Mouse (Mus musculus) embryonic facial prominence, embryonic 14.5 days (tissue): ENCODE data around the gene Sco1. TPM values are rescaled to one million over a fixed set of nuclear protein-coding genes. Genes with fewer than 3 reads are reported as not detected.

Experiments used
- ATAC-seq: fragments of 200-750 bp; cut with Nextera tagmentation; 2 replicates; pipeline ENCODE4 v1.8.0; 2017; ENCODE audit warnings: low read depth, moderate number of reproducible peaks, moderate TSS enrichment
- DNase-seq: peaks from one replicate; pipeline ENCODE4 v3.0.0-alpha.2; 2015; ENCODE audit warnings: low spot score
- H3K27ac ChIP-seq: fragments of 300-500 bp; sonication (generic); replicated peaks from 2 replicates; pipeline ENCODE4 v1.5.1; 2014; ENCODE audit warnings: low read depth, mild to moderate bottlenecking, low read length, moderate library complexity
- H3K27me3 ChIP-seq: fragments of 300-500 bp; sonication (generic); replicated peaks from 2 replicates; pipeline ENCODE4 v1.6.1; 2014; ENCODE audit warnings: low read length; ENCODE audit not compliant: control insufficient read depth, insufficient read depth
- H3K36me3 ChIP-seq: fragments of 300-500 bp; sonication (generic); 2 replicates; pipeline ENCODE4 v1.6.1; 2014; ENCODE audit warnings: low read length, mixed read lengths; ENCODE audit not compliant: control insufficient read depth, insufficient read depth
- H3K4me1 ChIP-seq: fragments of 300-500 bp; sonication (generic); 2 replicates; pipeline ENCODE4 v1.6.1; 2014; ENCODE audit warnings: antibody characterized with exemption, low read length; ENCODE audit not compliant: control insufficient read depth, insufficient read depth
- H3K4me2 ChIP-seq: fragments of 300-500 bp; sonication (generic); 2 replicates; pipeline ENCODE4 v1.6.1; 2014; ENCODE audit warnings: low read depth, mild to moderate bottlenecking, low read length, moderate library complexity, mixed read lengths
- H3K4me3 ChIP-seq: fragments of 300-500 bp; sonication (generic); 2 replicates; pipeline ENCODE4 v1.5.1; 2014; ENCODE audit warnings: low read depth, mild to moderate bottlenecking, low read length
- H3K9ac ChIP-seq: fragments of 300-500 bp; sonication (generic); 2 replicates; pipeline ENCODE4 v1.6.1; 2014; ENCODE audit warnings: low read depth, mild to moderate bottlenecking, low read length, moderate library complexity, mixed read lengths
- H3K9me3 ChIP-seq: fragments of 300-500 bp; sonication (generic); 2 replicates; pipeline ENCODE4 v1.6.1; 2016; ENCODE audit warnings: low read length; ENCODE audit not compliant: control insufficient read depth
- WGBS: fragments of 180-500 bp; shearing (Covaris S2); extraction: QIAGEN DNeasy Blood & Tissue Kit; methylation state at CpG from one replicate; pipeline ENCODE4 v1.1.7; 2014; 5-methylcytosine and 5-hydroxymethylcytosine counted together
- polyA plus RNA-seq: library from polyadenylated mRNA; unstranded; fragments of >200 nt; fragmentation: Nextera tagmentation; extraction: Ambion mirVana; gene quantifications from 2 replicates; pipeline ENCODE4 v1.2.1, GENCODE M21; 2014

Gene Sco1
- 13.4 and 14.9 TPM in 2 replicates for polyA plus RNA-seq

DNA sequence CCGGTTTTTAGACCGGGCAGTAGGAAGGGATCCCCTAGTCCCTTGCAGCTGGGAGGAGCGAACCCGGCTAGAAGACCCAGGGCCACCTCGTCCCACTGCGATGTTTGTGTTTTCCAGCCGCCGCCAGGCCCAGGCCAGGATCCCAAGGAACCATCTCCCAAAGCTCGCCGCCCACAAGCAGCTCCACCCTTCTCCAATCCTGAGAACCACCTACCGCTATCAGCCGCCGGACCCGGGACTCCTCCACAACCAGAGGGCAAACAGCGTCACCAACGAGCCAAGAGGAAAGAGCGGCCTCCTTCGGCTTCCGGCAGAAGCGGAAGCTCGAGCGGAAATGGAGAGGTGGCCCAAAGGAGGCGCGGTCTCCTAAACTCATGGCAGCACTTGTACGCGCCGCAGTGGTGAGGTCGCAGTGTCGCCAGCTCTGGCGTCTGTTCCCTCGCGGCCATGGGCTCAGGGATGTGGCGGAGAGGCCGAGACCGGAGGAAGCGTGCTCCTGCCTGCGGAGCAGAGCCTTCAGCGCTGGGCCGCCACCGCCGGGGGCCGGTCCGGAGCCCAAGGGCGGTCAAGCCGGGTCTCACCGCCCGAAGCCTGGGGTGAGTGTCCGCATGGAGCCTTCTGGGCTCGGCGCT lies at the start of gene Sco1, which contains the start of gene Adprm:
Gene Sco1, plus strand, starts transcription at position 350 of the 632 bp plus-strand sequence.
Gene Adprm, minus strand, starts transcription at position 274 of the 632 bp plus-strand sequence.
- peaks cover 12% of the 10 kb centered on the region for H3K4me1 ChIP-seq
- H3K36me3 ChIP-seq: peaks cover 37% of the 10 kb centered on the region
- under 1% methylated on average over 35 of the region's 50 CpGs for WGBS
- peak within 1 kb of the TSS; percentile 69 for H3K4me2 ChIP-seq
- peak within 1 kb of the TSS; percentile 87 for H3K9ac ChIP-seq
- DNase-seq (peak; percentile 96), ATAC-seq (peak; percentile 94)
- peak within 1 kb of the TSS; percentile 81 for H3K27ac ChIP-seq
- H3K9me3 ChIP-seq: no peaks in the 10 kb centered on the region
- H3K4me3 ChIP-seq: peak within 1 kb of the TSS; percentile 99
- H3K27me3 ChIP-seq: no peaks in the 10 kb centered on the region

DNA sequence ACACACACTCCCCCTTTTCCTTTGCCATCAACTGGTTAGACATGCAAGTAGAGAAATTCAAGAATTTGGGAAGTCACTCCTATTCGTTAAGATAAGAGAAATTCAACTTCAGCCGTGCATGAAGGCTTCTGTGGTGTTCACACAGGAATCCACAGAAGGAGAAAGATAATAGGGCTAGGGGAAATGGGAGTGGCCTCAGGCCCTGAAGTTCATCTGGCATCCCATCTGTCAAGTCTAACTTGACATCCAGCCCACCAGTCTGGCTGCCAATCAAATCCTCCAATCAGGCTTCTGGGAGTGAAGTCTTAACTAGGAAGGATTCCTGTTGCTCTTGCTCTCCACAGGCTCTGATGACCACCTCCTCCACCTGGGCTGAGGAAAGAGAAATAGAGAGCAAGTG lies 49.6 kb upstream of the Sco1 start:
- Histone ChIP-seq H3K4me2 (no peak overlapping the region), H3K4me3 (no peak overlapping the region), H3K9ac (no peak overlapping the region), H3K4me1 (peaks cover 5% of the 10 kb centered on the region; the same call in 1 of the 2 replicates), H3K27ac (no peak overlapping the region), H3K27me3 (no peaks in the 10 kb centered on the region), H3K9me3 (no peaks in the 10 kb centered on the region), H3K36me3 (no peaks in the 10 kb centered on the region)
- ATAC-seq (no peak), DNase-seq (no peak)
- 77% methylated on average over 2 of the region's 2 CpGs for WGBS

DNA sequence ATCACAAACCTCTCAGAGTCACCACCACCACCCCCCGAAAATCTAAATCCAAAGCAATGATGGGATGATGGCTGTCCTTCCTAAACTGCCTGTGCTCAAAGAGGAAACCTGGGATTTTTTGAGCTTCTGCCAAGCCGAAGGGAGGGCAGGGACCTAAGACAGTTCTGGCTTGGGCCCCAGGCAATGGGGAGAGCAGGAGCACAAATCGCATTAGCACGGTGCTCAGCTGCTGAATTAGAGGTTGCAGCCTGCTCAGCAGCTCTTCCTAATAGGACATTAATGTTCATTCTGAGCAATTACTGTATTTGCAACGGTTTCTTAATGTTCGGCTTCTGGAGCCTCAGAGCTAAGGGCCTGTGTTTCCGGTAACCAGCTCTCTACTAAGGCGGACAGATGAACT lies 44.5 kb upstream of the Sco1 start:
- Histone ChIP-seq H3K27me3 (no peaks in the 10 kb centered on the region), H3K4me2 (no peak overlapping the region), H3K27ac (no peak overlapping the region), H3K4me3 (no peak overlapping the region), H3K9ac (no peak overlapping the region), H3K4me1 (no peaks in the 10 kb centered on the region; the same call in 1 of the 2 replicates), H3K9me3 (no peaks in the 10 kb centered on the region), H3K36me3 (no peaks in the 10 kb centered on the region)
- ATAC-seq (peak; percentile 67), DNase-seq (peak; percentile 63)
- 45% methylated on average over 8 of the region's 8 CpGs for WGBS

DNA sequence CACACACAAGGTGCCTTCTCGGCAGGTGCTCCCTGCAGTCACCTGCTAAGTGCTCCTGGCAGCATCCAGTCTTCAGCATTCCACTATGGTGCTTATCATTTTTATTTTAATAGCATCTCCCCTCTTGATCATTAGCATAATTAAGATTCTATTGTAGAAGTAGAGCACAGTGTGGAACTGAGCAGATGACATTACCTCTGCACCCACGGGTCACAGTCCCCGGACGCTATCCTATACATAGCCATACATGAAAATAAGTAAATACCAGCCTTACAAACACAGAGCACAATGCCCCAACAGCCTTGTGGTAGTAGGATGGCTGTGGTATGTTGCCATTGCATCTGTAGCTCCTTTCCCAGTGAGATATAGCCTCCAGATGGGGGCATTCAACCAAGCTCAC lies 43.9 kb upstream of the Sco1 start:
- Histone ChIP-seq H3K27ac (no peak overlapping the region), H3K9ac (no peak overlapping the region), H3K4me1 (no peaks in the 10 kb centered on the region; the same call in 1 of the 2 replicates), H3K27me3 (no peaks in the 10 kb centered on the region), H3K4me3 (no peak overlapping the region), H3K36me3 (no peaks in the 10 kb centered on the region), H3K9me3 (no peaks in the 10 kb centered on the region), H3K4me2 (no peak overlapping the region)
- 89% methylated on average over 4 of the region's 4 CpGs for WGBS
- ATAC-seq (no peak), DNase-seq (no peak)

DNA sequence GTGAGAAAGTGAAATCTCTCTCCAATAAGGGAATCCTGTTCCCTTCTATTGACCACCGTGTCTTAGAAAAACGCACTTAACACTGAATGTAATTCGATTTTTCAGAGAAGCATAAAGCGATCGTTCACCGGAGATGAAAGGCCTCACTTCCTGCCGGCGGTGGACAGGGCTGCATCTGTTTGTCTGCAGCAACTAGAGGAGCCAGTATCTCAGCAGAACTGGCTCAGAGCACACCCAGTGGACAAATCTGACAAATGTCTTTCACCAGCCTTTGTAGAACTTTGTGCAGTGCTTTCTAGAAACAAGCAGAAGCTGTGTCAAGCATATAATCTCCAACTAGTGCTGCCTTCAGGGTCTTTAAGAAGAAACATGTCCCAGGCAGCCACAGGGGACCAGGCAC lies 42.0 kb upstream of the Sco1 start:
- ATAC-seq: peak; percentile 72; the same call in 1 of the 2 replicates
- 4% methylated on average over 8 of the region's 8 CpGs for WGBS
- Histone ChIP-seq H3K9ac (no peak overlapping the region), H3K4me3 (no peak overlapping the region), H3K4me2 (no peak overlapping the region; the same call in 1 of the 2 replicates), H3K27ac (no peak overlapping the region), H3K36me3 (no peaks in the 10 kb centered on the region), H3K4me1 (no peaks in the 10 kb centered on the region; the same call in 1 of the 2 replicates), H3K9me3 (no peaks in the 10 kb centered on the region), H3K27me3 (no peaks in the 10 kb centered on the region)
- DNase-seq: peak; percentile 50

DNA sequence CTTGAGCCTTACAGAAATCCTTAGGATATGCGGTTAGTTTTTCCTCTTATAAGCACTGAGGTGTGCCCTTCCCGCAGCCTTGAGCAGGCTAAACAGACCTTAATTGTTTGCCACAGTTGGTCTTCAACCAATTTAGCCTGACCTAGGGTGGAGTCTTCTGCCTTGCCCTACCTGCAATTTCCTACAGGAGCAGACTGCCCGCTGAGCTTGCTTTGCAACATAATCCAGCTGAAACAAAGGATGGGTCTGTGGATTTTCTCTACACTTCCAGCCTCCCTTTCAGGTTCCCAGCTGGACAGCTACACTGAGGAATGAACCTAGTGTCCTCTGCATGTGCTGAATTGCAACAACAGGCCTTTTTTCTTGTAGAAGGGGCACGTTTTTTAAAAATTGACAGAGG lies 40.8 kb upstream of the Sco1 start:
- H3K27me3 ChIP-seq: no peaks in the 10 kb centered on the region
- no peaks in the 10 kb centered on the region for H3K36me3 ChIP-seq
- no peak overlapping the region for H3K9ac ChIP-seq
- no peaks in the 10 kb centered on the region for H3K9me3 ChIP-seq
- no peak overlapping the region for H3K4me3 ChIP-seq
- H3K4me1 ChIP-seq: no peaks in the 10 kb centered on the region; the same call in 1 of the 2 replicates
- no peak overlapping the region for H3K27ac ChIP-seq
- 31% methylated on average over 4 of the region's 4 CpGs for WGBS
- H3K4me2 ChIP-seq: no peak overlapping the region
- DNase-seq (no peak), ATAC-seq (no peak)

DNA sequence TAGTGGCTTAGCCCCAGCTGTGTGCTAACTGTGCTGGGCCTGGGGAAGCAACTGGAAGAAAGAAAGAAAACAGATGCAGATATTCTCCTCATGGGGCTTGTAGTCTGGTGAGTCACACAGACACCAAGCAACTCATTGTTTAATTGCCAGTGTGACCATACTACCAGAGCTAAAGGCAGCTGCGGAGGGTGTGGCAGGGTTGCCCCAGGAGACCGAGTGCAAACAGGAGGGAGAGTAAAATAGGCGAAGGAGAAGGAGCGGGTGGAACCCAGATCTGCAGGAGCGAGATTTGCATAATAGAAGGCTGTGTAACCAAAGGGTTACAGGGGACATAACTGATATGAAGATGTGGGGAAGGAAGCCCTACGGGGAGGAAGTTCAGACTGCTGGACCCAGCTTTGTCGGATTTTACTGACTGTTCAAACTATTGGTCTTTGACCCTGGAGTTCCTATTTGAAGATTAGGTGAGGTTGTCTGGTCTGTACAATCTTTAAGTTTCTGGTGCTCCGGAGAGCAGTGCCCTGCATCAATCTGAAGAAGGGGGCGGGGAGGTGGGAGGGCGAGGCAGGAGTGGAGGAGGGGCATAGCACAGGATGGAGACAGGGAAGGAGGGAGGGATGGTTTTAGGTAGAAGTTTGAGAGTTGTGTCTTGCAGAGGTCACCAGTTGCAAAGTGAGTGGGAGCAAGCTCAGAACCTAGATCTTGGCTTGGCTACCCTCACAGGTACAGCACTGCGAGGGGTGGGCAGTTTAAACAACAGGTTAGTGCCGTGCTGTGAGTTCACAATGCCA lies 34.5 kb upstream of the Sco1 start:
- Histone ChIP-seq H3K4me3 (no peak overlapping the region), H3K27me3 (0 out of 2 replicates have a peak, but pooled peaks cover 5% of the 10 kb centered on the region), H3K36me3 (no peaks in the 10 kb centered on the region), H3K9ac (0 out of 2 replicates have a peak overlapping the region, but pooled peaks have one; percentile 14), H3K27ac (0 out of 2 replicates have a peak overlapping the region, but pooled peaks have one; percentile 28), H3K4me2 (no peak overlapping the region), H3K4me1 (peaks cover 8% of the 10 kb centered on the region; the same call in 1 of the 2 replicates), H3K9me3 (no peaks in the 10 kb centered on the region)
- WGBS: 9% methylated on average over 12 of the region's 12 CpGs
- DNase-seq: peak; percentile 74
- ATAC-seq: peak; percentile 83

DNA sequence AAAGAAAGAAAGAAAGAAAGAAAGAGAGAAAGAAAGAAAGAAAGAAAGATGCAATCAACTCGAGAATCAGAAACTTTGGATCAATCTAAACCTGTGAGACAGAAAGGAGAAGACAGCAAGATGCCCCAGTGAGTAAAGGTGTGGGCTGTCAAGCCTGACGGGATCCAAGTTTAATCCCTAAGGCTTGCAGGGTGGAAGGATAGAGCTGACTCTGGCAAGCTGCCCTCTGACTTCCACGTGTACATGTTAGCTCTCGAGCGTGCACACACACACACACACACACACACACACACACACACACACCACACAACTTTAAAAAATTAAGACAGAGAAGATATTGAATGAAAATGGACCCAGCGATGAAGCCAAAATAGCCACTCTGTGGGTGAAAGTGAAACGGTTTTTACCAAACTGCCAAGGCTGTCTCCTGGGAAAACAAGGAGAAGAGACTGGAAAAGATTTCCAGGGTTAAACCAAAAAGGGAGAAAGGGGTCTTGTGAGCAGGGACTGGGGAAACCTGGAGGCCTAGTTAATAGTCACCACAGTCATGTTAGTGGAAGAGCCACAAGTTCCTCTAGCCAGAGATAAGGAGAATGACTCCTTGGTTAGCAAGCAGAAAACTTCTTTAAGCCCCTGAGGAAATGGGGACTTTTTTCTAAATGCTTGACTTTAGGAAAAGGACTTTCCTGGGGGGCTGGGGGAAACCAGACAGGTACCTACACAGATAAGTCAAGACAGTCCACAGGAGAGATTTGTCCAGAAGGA lies 32.6 kb upstream of the Sco1 start:
- Histone ChIP-seq H3K4me2 (peak overlapping the region; percentile 47; the same call in 1 of the 2 replicates), H3K9me3 (no peaks in the 10 kb centered on the region), H3K36me3 (no peaks in the 10 kb centered on the region), H3K4me1 (peaks cover 8% of the 10 kb centered on the region), H3K9ac (no peak overlapping the region), H3K27ac (no peak overlapping the region), H3K4me3 (no peak overlapping the region), H3K27me3 (0 out of 2 replicates have a peak, but pooled peaks cover 5% of the 10 kb centered on the region)
- DNase-seq (no peak), ATAC-seq (no peak)
- 47% methylated on average over 7 of the region's 7 CpGs for WGBS
